Mouse (Mus musculus) kidney, embryonic 16.5 days (tissue): ENCODE data around the gene Sos2. TPM values are rescaled to one million over a fixed set of nuclear protein-coding genes. Genes with fewer than 3 reads are reported as not detected.

Source experiments
- ATAC-seq: fragments of 200-750 bp; cut with Nextera tagmentation; 2 replicates; pipeline ENCODE4 v1.8.0; 2017; ENCODE audit warnings: moderate TSS enrichment; ENCODE audit not compliant: low FRiP score, low TSS enrichment
- H3K27ac ChIP-seq: fragments of 300-500 bp; sonication (generic); 2 replicates; pipeline ENCODE4 v1.5.1; 2014; ENCODE audit warnings: low read length
- H3K27me3 ChIP-seq: fragments of 300-500 bp; sonication (generic); 2 replicates; pipeline ENCODE4 v1.6.1; 2014; ENCODE audit warnings: low read length, control low read depth, mixed read lengths; ENCODE audit not compliant: insufficient read depth
- H3K36me3 ChIP-seq: fragments of 300-500 bp; sonication (generic); 2 replicates; pipeline ENCODE4 v1.6.1; 2014; ENCODE audit warnings: low read length, control low read depth, mixed read lengths; ENCODE audit not compliant: insufficient read depth
- H3K4me1 ChIP-seq: fragments of 300-500 bp; sonication (generic); 2 replicates; pipeline ENCODE4 v1.6.1; 2014; ENCODE audit warnings: low read length, control low read depth, mixed read lengths; ENCODE audit not compliant: insufficient read depth
- H3K4me2 ChIP-seq: fragments of 300-500 bp; sonication (generic); replicated peaks from 2 replicates; pipeline ENCODE4 v1.6.1; 2014; ENCODE audit warnings: low read depth, low read length
- H3K4me3 ChIP-seq: fragments of 300-500 bp; sonication (generic); 2 replicates; pipeline ENCODE4 v1.5.1; 2014; ENCODE audit warnings: mild to moderate bottlenecking, low read length
- H3K9ac ChIP-seq: fragments of 300-500 bp; sonication (generic); replicated peaks from 2 replicates; pipeline ENCODE4 v1.6.1; 2014; ENCODE audit warnings: low read length
- H3K9me3 ChIP-seq: fragments of 300-500 bp; sonication (generic); 2 replicates; pipeline ENCODE4 v1.6.1; 2016; ENCODE audit warnings: low read length, control low read depth
- WGBS: fragments of 180-500 bp; shearing (Covaris S2); extraction: QIAGEN DNeasy Blood & Tissue Kit; methylation state at CpG from one replicate; pipeline ENCODE4 v1.1.7; 2014; 5-methylcytosine and 5-hydroxymethylcytosine counted together
- polyA plus RNA-seq: library from polyadenylated mRNA; unstranded; fragments of >200 nt; fragmentation: Nextera tagmentation; extraction: Ambion mirVana; gene quantifications from 2 replicates; pipeline ENCODE4 v1.2.1, GENCODE M21; 2015

Gene Sos2
- polyA plus RNA-seq, 1 experiment from 2014 or later = 7.1 TPM

DNA sequence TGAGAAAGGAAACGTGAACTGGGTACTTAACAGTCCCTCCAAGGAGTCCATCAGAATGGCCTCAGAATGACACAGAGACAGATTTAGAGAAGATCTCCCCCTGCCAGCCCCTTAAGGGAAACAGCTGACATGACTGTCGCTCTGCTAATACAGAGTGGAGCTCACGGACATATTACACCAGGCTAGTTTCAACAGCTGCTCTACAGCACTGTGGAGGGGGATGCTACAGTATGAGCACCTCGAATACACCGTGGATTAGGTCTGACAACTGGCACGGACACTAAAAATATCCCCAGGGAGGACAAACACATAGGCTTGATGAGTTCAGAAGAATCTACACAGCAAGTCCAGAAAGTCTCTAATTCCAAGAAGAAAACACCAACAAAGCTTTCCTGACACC lies 16.7 kb upstream of the Sos2 start:
- no peak overlapping the region for H3K4me3 ChIP-seq
- WGBS = 82% methylated on average over 6 of the region's 6 CpGs
- no peak overlapping the region for H3K9ac ChIP-seq
- no peaks in the 10 kb centered on the region for H3K4me1 ChIP-seq
- H3K36me3 ChIP-seq = peaks cover 13% of the 10 kb centered on the region
- H3K4me2 ChIP-seq = no peak overlapping the region
- H3K9me3 ChIP-seq = no peaks in the 10 kb centered on the region
- ATAC-seq = no peak
- no peaks in the 10 kb centered on the region for H3K27me3 ChIP-seq
- no peak overlapping the region for H3K27ac ChIP-seq

DNA sequence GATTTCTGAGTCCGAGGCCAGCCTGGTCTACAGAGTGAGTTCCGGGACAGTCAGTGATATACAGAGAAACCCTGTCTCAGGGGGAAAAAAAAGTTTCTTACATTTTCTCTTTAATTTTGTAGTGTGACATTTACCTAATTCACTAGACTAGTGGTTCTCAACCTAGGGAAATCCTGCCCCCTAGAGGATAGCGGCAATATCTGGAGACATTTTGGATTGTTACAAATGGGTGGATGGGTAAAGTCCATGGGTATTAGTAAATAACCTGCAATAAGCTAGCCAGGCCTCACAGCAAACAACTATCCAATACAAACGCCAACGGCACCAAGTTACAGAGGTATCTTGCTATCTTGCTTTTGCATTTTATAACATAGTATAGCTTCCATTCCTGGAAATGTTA lies 15.1 kb upstream of the Sos2 start:
- Histone ChIP-seq H3K9me3 (no peaks in the 10 kb centered on the region), H3K4me3 (no peak overlapping the region), H3K9ac (no peak overlapping the region), H3K27ac (no peak overlapping the region), H3K4me1 (no peaks in the 10 kb centered on the region), H3K27me3 (no peaks in the 10 kb centered on the region), H3K4me2 (no peak overlapping the region), H3K36me3 (peaks cover 9% of the 10 kb centered on the region)
- 71% methylated on average over 5 of the region's 5 CpGs for WGBS
- no peak for ATAC-seq

DNA sequence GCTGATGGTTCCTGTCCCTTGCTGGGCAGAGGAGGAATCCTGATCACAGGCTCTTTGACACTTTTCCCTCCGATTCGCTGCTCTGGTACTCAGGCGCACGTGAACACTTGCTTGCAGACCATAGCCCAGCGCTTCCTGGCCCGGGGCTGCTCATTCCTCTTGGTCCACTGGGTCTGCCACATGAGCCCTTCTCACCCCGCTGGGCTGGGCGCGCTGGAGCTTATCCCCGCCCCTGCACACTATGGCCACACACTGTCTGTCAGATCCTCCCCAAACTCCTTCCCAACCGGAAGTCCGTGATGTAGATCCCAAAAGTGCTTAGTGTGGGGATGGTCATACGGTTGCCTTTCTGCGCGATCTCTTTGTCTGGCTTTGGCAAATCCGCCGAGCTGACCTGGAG lies 11.8 kb upstream of the Sos2 start:
- peaks cover 2% of the 10 kb centered on the region; the same call in 1 of the 2 replicates for H3K36me3 ChIP-seq
- ATAC-seq = peak; percentile 63
- H3K27ac ChIP-seq = no peak overlapping the region
- no peak overlapping the region for H3K9ac ChIP-seq
- no peaks in the 10 kb centered on the region for H3K9me3 ChIP-seq
- no peak overlapping the region for H3K4me3 ChIP-seq
- WGBS = 66% methylated on average over 17 of the region's 17 CpGs
- no peaks in the 10 kb centered on the region for H3K27me3 ChIP-seq
- no peak overlapping the region for H3K4me2 ChIP-seq
- no peaks in the 10 kb centered on the region for H3K4me1 ChIP-seq

DNA sequence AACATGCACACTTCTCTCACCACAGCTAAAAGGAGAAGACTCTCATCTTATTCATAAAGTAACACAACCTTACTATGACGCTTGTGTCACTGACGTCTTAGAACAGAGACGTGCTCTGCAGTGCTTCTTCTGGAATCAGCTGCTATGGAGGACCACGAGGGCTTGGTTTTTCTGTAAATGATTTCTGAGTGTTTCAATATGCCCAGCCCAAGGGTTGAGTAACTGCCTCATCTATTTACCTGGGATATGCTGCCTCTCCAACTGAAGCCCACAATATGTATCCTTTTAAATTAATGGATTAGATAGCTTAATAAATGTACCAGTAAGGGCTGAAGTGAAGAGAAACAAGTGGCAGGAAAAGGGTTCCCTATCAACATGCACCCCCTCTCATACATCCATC lies 9.1 kb upstream of the Sos2 start:
- no peak for ATAC-seq

DNA sequence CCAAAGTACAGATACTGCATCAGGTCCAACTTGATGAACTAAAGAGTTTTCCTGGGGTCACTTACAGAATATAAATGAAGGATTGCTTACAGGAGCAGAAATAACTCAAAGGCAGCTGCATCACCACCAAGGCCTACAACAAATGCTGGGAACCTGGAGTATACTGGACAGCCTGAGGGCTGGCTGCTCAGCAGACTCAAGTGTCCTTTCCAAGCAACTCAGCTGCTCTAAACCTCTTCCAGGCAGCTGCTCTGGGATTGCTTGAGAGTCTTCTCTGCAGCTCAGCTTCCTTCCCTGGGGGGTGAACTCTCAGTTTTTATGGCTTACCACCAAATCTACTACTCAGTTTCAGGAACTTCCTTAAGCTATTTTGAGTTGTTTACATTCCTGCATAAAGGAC lies 7.4 kb upstream of the Sos2 start:
- Histone ChIP-seq H3K9ac (no peak overlapping the region), H3K27me3 (no peaks in the 10 kb centered on the region)

More for the DNA sequence above, 9.1 kb upstream of the Sos2 start:
- Histone ChIP-seq H3K36me3 (no peaks in the 10 kb centered on the region), H3K9me3 (no peaks in the 10 kb centered on the region; the same call in 1 of the 2 replicates), H3K4me3 (no peak overlapping the region), H3K9ac (no peak overlapping the region), H3K4me2 (no peak overlapping the region), H3K4me1 (no peaks in the 10 kb centered on the region), H3K27me3 (no peaks in the 10 kb centered on the region), H3K27ac (no peak overlapping the region)
- WGBS = 90% methylated on average over 4 of the region's 4 CpGs

DNA sequence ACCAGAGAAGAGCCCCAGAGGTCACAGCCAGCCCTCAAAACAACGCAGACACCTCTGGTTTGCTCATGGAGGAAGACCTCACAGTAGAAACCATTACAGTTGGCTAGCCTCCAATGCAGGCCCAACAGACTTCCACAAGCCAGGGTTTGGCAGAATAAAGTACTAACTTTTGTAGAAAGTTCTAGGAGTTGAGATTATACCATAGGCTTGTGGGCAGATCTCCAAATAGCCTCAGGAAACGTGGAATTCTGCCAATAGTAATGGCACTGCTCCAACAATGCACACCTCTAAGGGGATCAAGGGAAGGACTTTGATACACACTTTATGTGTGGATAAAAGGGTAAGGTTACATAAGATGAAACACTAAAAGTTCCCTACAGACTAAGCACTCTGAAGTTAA lies 6.7 kb upstream of the Sos2 start:
- H3K4me1 ChIP-seq = no peaks in the 10 kb centered on the region
- no peaks in the 10 kb centered on the region for H3K27me3 ChIP-seq
- no peaks in the 10 kb centered on the region; the same call in 1 of the 2 replicates for H3K9me3 ChIP-seq
- no peak overlapping the region for H3K27ac ChIP-seq
- H3K9ac ChIP-seq = no peak overlapping the region
- ATAC-seq = 0 out of 2 replicates have a peak, but pooled peaks have one; percentile 15
- WGBS = 43% methylated on average over 2 of the region's 2 CpGs
- H3K4me3 ChIP-seq = no peak overlapping the region
- H3K4me2 ChIP-seq = no peak overlapping the region
- no peaks in the 10 kb centered on the region for H3K36me3 ChIP-seq

More for the DNA sequence above, 7.4 kb upstream of the Sos2 start:
- ATAC-seq = no peak
- Histone ChIP-seq H3K36me3 (no peaks in the 10 kb centered on the region), H3K9me3 (no peaks in the 10 kb centered on the region; the same call in 1 of the 2 replicates), H3K27ac (no peak overlapping the region), H3K4me3 (no peak overlapping the region), H3K4me1 (no peaks in the 10 kb centered on the region), H3K4me2 (no peak overlapping the region)

DNA sequence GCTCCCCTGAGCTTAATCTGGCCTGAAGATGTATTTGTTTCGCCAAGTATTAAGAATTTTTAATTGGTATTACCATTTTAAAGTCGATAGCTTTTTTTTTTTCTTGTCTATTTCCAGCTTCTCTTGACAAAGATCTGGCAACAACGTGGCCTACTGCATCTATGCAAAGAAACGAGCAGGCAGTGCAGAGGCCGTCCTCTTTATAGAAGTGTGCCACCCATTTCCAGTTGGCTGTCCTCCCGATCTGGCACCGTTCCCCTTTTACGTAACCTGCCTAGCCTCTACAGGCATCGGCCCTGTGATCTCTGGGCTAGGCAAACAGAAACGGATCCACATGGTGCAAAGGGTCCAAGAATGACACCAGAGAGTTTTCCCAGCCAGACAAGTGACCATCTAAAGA lies 1.9 kb upstream of the Sos2 start:
- Histone ChIP-seq H3K4me3 (no peak overlapping the region), H3K27ac (no peak overlapping the region), H3K9me3 (no peaks in the 10 kb centered on the region; the same call in 1 of the 2 replicates), H3K4me2 (no peak overlapping the region), H3K4me1 (peaks cover 15% of the 10 kb centered on the region), H3K36me3 (no peaks in the 10 kb centered on the region), H3K9ac (no peak overlapping the region), H3K27me3 (no peaks in the 10 kb centered on the region)
- ATAC-seq = no peak
- 41% methylated on average over 10 of the region's 10 CpGs for WGBS

DNA sequence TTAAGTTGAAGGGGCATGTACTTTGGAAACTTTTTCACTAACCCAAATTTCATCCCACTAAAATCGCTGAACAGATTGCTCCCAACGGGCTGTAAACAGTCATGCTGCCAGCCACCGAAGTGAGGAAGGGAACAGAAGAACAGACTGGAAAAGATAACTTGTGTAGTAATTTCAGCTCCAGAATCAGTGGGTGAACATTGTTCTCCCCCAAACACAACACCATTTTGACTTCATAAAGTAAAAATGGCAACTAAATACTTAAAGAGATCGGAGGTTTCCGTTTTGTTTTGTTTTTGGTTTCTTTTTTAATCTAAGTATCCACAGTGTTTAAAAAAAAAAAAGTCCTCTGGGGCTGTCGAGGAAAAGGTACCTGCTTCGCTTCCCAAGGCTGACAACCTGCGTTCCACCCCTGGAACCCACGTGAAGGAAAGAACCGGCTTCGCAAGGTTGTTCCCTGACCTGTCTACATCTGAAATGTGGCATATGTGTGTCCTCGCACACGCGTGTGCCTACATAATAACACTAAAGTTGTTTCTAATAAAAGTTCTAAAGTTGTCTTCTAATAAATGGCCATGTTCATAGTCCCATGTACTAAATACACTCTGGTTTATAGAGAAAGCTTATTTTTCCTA lies 1.3 kb upstream of the Sos2 start:
- 0 out of 2 replicates have a peak overlapping the region, but pooled peaks have one; percentile 17 for H3K9ac ChIP-seq
- H3K27me3 ChIP-seq = no peaks in the 10 kb centered on the region
- peaks cover 15% of the 10 kb centered on the region for H3K4me1 ChIP-seq
- H3K27ac ChIP-seq = no peak overlapping the region
- H3K9me3 ChIP-seq = no peaks in the 10 kb centered on the region; the same call in 1 of the 2 replicates
- peak overlapping the region; percentile 66 for H3K4me2 ChIP-seq
- H3K36me3 ChIP-seq = no peaks in the 10 kb centered on the region
- H3K4me3 ChIP-seq = peak overlapping the region; percentile 85; the same call in 1 of the 2 replicates
- ATAC-seq = no peak
- 43% methylated on average over 14 of the region's 14 CpGs for WGBS

DNA sequence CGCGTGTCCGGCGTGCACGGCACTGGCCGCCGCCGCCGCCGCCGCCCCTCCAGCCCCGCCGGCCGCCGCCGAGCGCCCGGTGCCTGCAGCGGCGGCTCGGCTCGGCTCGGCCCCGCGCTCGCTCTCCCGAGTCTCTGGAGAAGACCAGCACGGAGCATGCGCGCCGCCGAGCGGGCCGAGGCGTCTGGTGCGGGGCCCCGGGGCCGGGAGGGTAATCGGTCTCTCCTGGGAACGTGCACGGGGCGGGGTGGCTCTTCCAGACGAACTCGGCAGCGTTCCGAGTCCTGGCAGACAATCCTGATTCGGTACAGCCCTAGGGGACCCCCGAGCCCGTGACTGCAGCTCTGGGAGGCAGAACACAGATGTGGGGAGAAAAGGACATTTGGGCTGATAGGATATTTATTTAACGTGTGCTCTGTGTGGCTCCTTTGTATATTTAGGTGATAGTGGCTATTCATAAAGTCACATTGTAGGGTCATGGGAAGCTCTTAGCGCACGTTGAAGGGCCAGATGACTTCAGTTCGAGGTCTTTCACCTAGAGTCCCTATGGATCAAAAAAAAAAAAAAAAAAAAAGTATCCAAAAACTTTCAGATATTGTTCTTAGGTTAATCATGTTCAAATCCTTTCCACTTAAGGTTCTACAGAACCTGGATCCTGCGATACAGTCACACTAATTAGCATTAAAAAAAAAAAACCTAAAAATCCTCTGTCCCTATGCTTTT lies 574 bp upstream of the Sos2 start:
- ATAC-seq = peak; percentile 91
- Histone ChIP-seq H3K9me3 (no peaks in the 10 kb centered on the region), H3K4me1 (peaks cover 18% of the 10 kb centered on the region), H3K4me3 (peak overlapping the region; percentile 85), H3K9ac (peak overlapping the region; percentile 95), H3K36me3 (no peaks in the 10 kb centered on the region), H3K4me2 (peak overlapping the region; percentile 66), H3K27ac (peak overlapping the region; percentile 96), H3K27me3 (no peaks in the 10 kb centered on the region)
- WGBS = under 1% methylated on average over 28 of the region's 54 CpGs
